Mouse (Mus musculus) embryonic facial prominence, embryonic 10.5 days (tissue): ENCODE results near the gene Strbp. TPM values are rescaled to one million over a fixed set of nuclear protein-coding genes. Genes with fewer than 3 reads are reported as not detected.
"Not testable (repeated sequence)": the region's sequence is repeated elsewhere in the genome, so short reads cannot be mapped to it uniquely, and the experiment has no call there.

ENCODE experiments used
- DNase-seq: peaks from one replicate; pipeline ENCODE4 v3.0.0-alpha.2; 2017; ENCODE audit warnings: low spot score
- H3K27ac ChIP-seq: fragments of 300-500 bp; sonication (generic); replicated peaks from 2 replicates; pipeline ENCODE4 v1.5.1; 2016; ENCODE audit warnings: mild to moderate bottlenecking
- H3K27me3 ChIP-seq: fragments of 300-500 bp; sonication (generic); replicated peaks from 2 replicates; pipeline ENCODE4 v1.6.1; 2016; ENCODE audit warnings: low read depth, mild to moderate bottlenecking; ENCODE audit not compliant: poor library complexity, severe bottlenecking
- H3K36me3 ChIP-seq: fragments of 300-500 bp; sonication (generic); replicated peaks from 2 replicates; pipeline ENCODE4 v1.6.1; 2016; ENCODE audit warnings: mild to moderate bottlenecking, moderate library complexity
- H3K4me1 ChIP-seq: fragments of 300-500 bp; sonication (generic); 2 replicates; pipeline ENCODE4 v1.6.1; 2016
- H3K4me3 ChIP-seq: fragments of 300-500 bp; sonication (generic); 2 replicates; pipeline ENCODE4 v1.5.1; 2016; ENCODE audit warnings: mild to moderate bottlenecking, moderate library complexity
- H3K9me3 ChIP-seq: fragments of 300-500 bp; sonication (generic); 2 replicates; pipeline ENCODE4 v1.6.1; 2016; ENCODE audit warnings: mild to moderate bottlenecking
- WGBS: fragments of 180-500 bp; shearing (Covaris S2); methylation state at CpG from one replicate; pipeline ENCODE4 v1.1.7; 2016; 5-methylcytosine and 5-hydroxymethylcytosine counted together
- polyA plus RNA-seq: library from polyadenylated mRNA; unstranded; fragments of >200 nt; fragmentation: Nextera tagmentation; extraction: Ambion mirVana; gene quantifications from 2 replicates; pipeline ENCODE4 v1.2.1, GENCODE M21; 2016

Gene Strbp
- polyA plus RNA-seq, 1 experiment from 2014 or later, result 50.4 TPM

DNA sequence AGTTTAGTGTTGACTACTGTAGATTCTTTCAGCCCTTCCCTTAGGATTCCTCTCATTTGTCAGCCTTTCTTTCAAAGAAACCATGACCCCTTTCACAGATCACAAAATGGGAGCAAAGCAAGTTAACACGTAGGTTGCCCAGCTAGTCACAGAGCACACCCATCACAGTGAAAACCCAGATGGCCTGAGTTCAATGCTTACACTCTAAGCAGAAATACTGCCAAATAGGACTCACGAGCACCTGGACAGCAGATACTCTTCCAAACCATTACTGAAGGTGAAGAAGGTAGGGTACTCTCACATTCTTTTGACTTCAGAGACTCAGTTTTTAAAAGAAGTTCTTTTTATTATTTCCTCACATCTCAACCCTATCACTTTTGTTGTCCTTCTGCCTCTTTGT lies 147.3 kb downstream of the Strbp start:
- peaks cover 99% of the 10 kb centered on the region for H3K36me3 ChIP-seq
- H3K4me1 ChIP-seq, result no peaks in the 10 kb centered on the region

GRCm38 (mm10) chr2:37549346-37550012 lies 154.2 kb downstream of the Strbp start:
- no peak overlapping the region for H3K4me3 ChIP-seq

More for the DNA sequence above, 147.3 kb downstream of the Strbp start:
- Histone ChIP-seq H3K27me3 (no peaks in the 10 kb centered on the region), H3K4me3 (no peak overlapping the region), H3K9me3 (no peaks in the 10 kb centered on the region), H3K27ac (no peak overlapping the region)
- DNase-seq, result no peak
- WGBS, result 80% methylated on average over 2 of the region's 2 CpGs

GRCm38 (mm10) chr2:37531639-37532038 lies 172.0 kb downstream of the Strbp start:
- H3K27ac ChIP-seq, result no peak overlapping the region
- H3K36me3 ChIP-seq, result peaks cover 46% of the 10 kb centered on the region
- no peaks in the 10 kb centered on the region for H3K9me3 ChIP-seq
- no peak for DNase-seq
- H3K27me3 ChIP-seq, result no peaks in the 10 kb centered on the region
- no peaks in the 10 kb centered on the region for H3K4me1 ChIP-seq
- H3K4me3 ChIP-seq, result no peak overlapping the region
- 83% methylated on average over 3 of the region's 3 CpGs for WGBS

More at GRCm38 (mm10) chr2:37549346-37550012, 154.2 kb downstream of the Strbp start:
- no peak overlapping the region for H3K27ac ChIP-seq
- 91% methylated on average over 1 of the region's 1 CpGs for WGBS
- H3K9me3 ChIP-seq, result no peaks in the 10 kb centered on the region
- DNase-seq, result no peak
- no peaks in the 10 kb centered on the region for H3K4me1 ChIP-seq
- H3K27me3 ChIP-seq, result no peaks in the 10 kb centered on the region
- H3K36me3 ChIP-seq, result peaks cover 95% of the 10 kb centered on the region

- H3K27ac ChIP-seq, result no peak overlapping the region
- no peaks in the 10 kb centered on the region for H3K27me3 ChIP-seq
- WGBS, result 100% methylated on average over 1 of the region's 1 CpGs
- H3K36me3 ChIP-seq, result peaks cover 38% of the 10 kb centered on the region
- no peak for DNase-seq
- no peaks in the 10 kb centered on the region for H3K9me3 ChIP-seq
- H3K4me1 ChIP-seq, result no peaks in the 10 kb centered on the region
- H3K4me3 ChIP-seq, result no peak overlapping the region
Measured at GRCm38 (mm10) chr2:37530766-37531165, 172.9 kb downstream of the Strbp start.

GRCm38 (mm10) chr2:37529397-37529796 lies 174.3 kb downstream of the Strbp start:
- no peaks in the 10 kb centered on the region for H3K27me3 ChIP-seq
- no peak overlapping the region for H3K27ac ChIP-seq
- H3K36me3 ChIP-seq, result peaks cover 24% of the 10 kb centered on the region
- H3K4me3 ChIP-seq, result no peak overlapping the region
- DNase-seq, result no peak
- H3K9me3 ChIP-seq, result no peaks in the 10 kb centered on the region
- H3K4me1 ChIP-seq, result no peaks in the 10 kb centered on the region
- WGBS, result 95% methylated on average over 2 of the region's 2 CpGs

DNA sequence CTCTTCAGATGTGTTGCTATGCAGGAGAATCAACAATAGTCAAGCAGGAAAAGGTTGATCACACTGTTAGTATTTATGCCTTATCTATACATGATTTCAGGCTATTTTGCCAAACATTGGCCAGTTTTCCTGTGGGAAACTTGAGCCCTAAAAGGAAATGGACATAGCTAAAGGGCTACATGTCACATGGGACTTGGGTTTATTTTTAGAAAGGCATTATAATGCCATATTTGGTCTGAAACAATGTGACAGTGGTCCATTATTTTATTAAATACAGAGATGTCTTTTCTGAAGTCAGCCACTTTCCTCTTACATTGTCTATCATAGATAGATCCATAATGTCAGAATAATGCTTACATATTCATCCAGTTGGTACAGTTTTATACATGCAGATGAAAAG lies 176.1 kb downstream of the Strbp start:
- H3K27me3 ChIP-seq, result no peaks in the 10 kb centered on the region
- no peak for DNase-seq
- H3K4me3 ChIP-seq, result no peak overlapping the region
- H3K27ac ChIP-seq, result no peak overlapping the region
- no peaks in the 10 kb centered on the region for H3K4me1 ChIP-seq
- H3K9me3 ChIP-seq, result no peaks in the 10 kb centered on the region
- peaks cover 6% of the 10 kb centered on the region; the same call in 1 of the 2 replicates for H3K36me3 ChIP-seq

GRCm38 (mm10) chr2:37519286-37519640 lies 184.4 kb downstream of the Strbp start:
- WGBS, result 97% methylated on average over 1 of the region's 1 CpGs

DNA sequence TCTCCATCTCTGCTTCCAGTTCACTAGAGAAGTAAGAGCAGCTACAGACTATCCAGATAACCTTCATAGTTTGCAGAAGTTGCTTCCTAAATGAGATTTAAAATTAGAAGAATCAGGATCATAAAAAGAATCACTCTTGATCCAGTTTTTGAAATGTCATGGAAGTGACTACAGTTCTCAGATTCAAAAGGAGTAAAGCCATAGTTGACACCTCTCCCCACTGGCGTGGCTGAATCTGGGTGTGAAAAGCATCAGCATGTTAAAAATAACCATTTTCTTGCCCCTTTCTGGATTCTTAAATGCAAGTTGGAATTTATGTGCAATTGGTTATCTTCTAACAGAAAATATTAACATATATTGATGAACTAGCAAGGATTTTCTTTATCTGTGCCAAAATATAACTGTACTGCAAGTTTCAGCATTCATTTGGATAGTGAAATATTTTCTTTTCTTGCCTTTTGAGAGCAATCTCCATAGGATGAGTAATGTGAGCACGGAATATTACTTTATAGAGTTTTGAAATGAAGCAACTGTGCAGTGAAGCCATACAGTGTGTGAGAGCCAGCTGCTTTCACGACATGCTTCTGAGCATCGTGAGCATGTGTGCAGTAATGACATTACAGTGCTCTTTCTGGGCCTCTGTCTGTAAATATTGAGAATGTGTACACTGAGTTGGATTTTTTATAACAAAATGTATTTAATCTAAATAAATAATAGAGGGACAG lies 184.9 kb downstream of the Strbp start:
- H3K36me3 ChIP-seq, result peaks cover 21% of the 10 kb centered on the region
- no peaks in the 10 kb centered on the region for H3K27me3 ChIP-seq
- no peak overlapping the region for H3K4me3 ChIP-seq
- no peak for DNase-seq
- H3K4me1 ChIP-seq, result peaks cover 13% of the 10 kb centered on the region
- H3K27ac ChIP-seq, result no peak overlapping the region
- WGBS, result 93% methylated on average over 4 of the region's 4 CpGs
- no peaks in the 10 kb centered on the region for H3K9me3 ChIP-seq

More at GRCm38 (mm10) chr2:37519286-37519640, 184.4 kb downstream of the Strbp start:
- H3K4me1 ChIP-seq, result peaks cover 13% of the 10 kb centered on the region
- no peak for DNase-seq
- no peak overlapping the region for H3K4me3 ChIP-seq
- H3K27ac ChIP-seq, result no peak overlapping the region
- peaks cover 21% of the 10 kb centered on the region for H3K36me3 ChIP-seq
- no peaks in the 10 kb centered on the region for H3K27me3 ChIP-seq
- H3K9me3 ChIP-seq, result no peaks in the 10 kb centered on the region

- Histone ChIP-seq H3K27me3 (no peaks in the 10 kb centered on the region), H3K4me3 (no peak overlapping the region), H3K9me3 (no peaks in the 10 kb centered on the region), H3K36me3 (peaks cover 36% of the 10 kb centered on the region), H3K4me1 (peaks cover 13% of the 10 kb centered on the region), H3K27ac (no peak overlapping the region)
- DNase-seq, result no peak
- WGBS, result 50% methylated on average over 4 of the region's 4 CpGs
Measured at GRCm38 (mm10) chr2:37516922-37517462, 186.7 kb downstream of the Strbp start.

DNA sequence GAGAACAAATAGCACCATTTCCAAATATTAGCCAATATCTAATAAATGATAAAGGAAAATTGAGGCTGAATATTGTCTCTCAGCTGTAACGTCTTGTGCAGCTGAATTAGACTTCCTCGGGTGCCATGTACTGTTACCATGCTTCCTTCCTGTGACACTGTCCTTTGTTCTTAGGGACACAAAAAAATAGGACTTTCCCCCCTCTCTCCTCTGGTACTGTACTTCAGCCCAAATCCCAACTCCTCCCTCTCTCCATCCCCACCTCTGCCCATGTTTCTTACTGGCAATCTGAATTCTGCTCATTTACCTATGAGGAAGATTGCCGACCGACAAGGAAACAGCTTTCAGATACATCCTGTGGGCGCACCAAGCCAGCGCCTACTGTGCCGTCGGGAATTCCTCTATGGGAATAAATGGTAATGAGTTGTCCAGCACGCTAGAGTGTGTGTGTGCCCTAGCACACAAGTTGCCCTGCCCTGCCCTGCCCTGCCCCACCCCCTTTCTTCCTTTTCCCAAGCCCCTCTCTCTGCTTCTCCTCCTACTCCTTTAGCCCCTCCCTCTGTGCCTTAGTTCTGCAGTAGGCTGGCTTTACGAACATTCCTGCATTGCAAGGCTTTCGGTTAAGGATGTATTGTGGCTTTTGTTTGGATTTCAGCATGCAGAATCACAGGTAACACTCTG lies 187.5 kb downstream of the Strbp start, which contains the start of gene Gpr21:
Gene Gpr21 (plus strand): TSS at position 303 of the 681 bp plus-strand sequence.
- H3K27ac ChIP-seq, result 0 out of 2 replicates have a peak within 1 kb of the TSS, but pooled peaks have one; percentile 52
- H3K4me1 ChIP-seq, result peaks cover 13% of the 10 kb centered on the region
- DNase-seq, result peak; percentile 30
- peaks cover 42% of the 10 kb centered on the region for H3K36me3 ChIP-seq
- H3K4me3 ChIP-seq, result peak within 1 kb of the TSS; percentile 32
- WGBS, result 24% methylated on average over 11 of the region's 11 CpGs
- no peaks in the 10 kb centered on the region for H3K9me3 ChIP-seq
- no peaks in the 10 kb centered on the region for H3K27me3 ChIP-seq

DNA sequence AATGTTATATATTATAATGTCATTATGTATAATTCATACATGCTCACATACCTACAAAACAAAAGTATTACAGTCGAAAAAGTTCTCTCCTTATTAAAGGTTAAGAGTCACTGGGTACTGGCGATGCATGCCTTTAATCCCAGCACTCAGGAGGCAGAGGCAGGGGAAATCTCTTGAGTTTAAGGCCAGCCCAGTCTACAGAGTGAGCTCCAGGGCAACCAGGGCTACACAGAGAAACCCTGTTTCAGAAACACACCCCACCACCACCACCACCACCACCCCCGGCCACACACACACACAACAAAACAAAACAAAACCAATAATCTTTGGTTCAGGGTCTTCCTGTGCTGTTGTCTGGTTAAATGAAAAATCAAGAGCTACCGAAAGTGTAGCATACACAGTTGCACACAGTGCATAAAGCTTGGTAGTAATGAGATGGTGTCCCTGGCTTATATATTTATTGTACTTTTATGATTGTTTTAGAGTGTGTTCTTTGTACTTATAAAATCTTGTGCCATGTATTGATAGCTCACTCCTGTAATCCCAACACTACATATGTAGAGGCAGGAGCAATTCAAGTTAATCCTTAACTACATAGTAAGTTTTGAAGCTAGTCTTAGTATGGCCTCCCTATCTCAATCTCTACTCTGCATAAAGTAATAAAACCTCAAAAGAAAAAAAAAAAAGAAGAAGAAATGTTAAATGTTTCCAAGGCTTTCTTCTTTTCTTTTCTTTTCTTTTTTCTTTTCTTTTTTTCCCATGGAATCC lies 192.3 kb downstream of the Strbp start:
- 88% methylated on average over 4 of the region's 4 CpGs for WGBS
- no peak for DNase-seq
- Histone ChIP-seq H3K9me3 (no peaks in the 10 kb centered on the region), H3K27me3 (no peaks in the 10 kb centered on the region), H3K36me3 (peaks cover 56% of the 10 kb centered on the region), H3K4me3 (no peak overlapping the region), H3K4me1 (peaks cover 5% of the 10 kb centered on the region), H3K27ac (no peak overlapping the region)

DNA sequence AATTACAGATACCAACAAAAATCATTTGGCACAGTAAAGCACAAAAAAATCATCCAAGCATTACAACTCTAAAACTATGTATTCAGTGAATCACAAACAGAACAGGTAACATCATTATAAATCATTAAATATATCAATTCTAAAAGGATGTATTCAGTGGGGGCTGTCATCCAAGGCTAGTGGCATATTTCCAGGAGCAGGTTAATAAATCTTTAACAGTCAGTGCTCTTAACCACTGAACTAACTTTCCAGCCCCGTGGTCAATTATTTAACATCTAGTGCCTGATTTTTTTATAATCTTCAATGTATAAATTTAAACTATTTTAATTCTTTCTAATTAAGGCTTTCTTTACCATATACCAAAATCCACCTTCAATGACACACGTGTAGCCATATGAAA lies 197.8 kb downstream of the Strbp start:
- H3K27ac ChIP-seq, H3K4me1 ChIP-seq, H3K4me3 ChIP-seq, DNase-seq, H3K9me3 ChIP-seq, H3K27me3 ChIP-seq: not testable (repeated sequence)
- 97% methylated on average over 2 of the region's 2 CpGs for WGBS
- peaks cover 65% of the 10 kb centered on the region for H3K36me3 ChIP-seq
